In the genomic region with DNA sequence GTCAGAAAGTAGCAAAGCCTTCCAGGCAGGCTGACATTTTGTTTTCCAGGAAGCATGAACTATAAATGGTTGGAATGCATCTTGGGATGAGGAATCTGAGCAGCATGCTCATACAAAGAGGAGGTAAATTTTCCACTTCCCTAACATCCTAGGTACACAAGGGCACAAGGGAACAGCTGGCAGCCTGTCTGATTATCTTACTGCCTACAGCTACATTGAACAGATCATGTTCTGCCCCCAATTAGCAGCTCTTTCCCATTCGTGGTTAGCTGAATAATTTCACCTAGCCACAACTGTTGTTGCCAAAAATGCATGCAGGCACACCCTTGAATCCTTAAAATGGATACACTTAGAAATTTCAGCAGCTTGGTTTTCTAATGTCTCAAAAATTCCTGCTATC, we compare ENCODE assay signal across 12 mouse cellular contexts.
"Had no signal": no experiment of that assay in that cellular context is flagged by ENCODE, and none has a peak within 500 bp of the region (broad histone marks: within the 10 kb centered on the region; RNA-seq: fewer than 3 reads in every experiment).

No protein-coding gene starts in this region.

- H3K36me3 ChIP-seq: limb, embryonic 15.5 days; liver, embryonic 12.5 days; midbrain, embryonic 10.5 days had no signal

- DNase-seq: kidney, postnatal 25 days; layer of hippocampus, adult 9-11 months; left cerebral cortex, postnatal 4 days; lung, embryonic 14.5 days; lung, postnatal 10 days; lung, postnatal 4 days; right cerebral cortex, postnatal 25 days; thymus, postnatal 36 days had no signal

- H3K27ac ChIP-seq: limb, embryonic 15.5 days; liver, embryonic 12.5 days; midbrain, embryonic 10.5 days had no signal

- H3K27me3 ChIP-seq: limb, embryonic 15.5 days; liver, embryonic 12.5 days had no signal

- H3K9me3 ChIP-seq: limb, embryonic 15.5 days; liver, embryonic 12.5 days; midbrain, embryonic 10.5 days had no signal

- H3K4me3 ChIP-seq: limb, embryonic 15.5 days; liver, embryonic 12.5 days; midbrain, embryonic 10.5 days had no signal

- ATAC-seq: liver, embryonic 12.5 days; midbrain, embryonic 16.5 days had no signal

- H3K4me2 ChIP-seq: limb, embryonic 15.5 days; liver, embryonic 12.5 days; lung, embryonic 14.5 days had no signal

- H3K4me1 ChIP-seq: liver, embryonic 12.5 days; midbrain, embryonic 10.5 days had no signal

- H3K9ac ChIP-seq: limb, embryonic 15.5 days; liver, embryonic 12.5 days; lung, embryonic 14.5 days had no signal
